Mouse (Mus musculus) heart, postnatal 0 days (tissue): Measurements from ENCODE around the gene Akr1c21.

Source experiments
- CTCF ChIP-seq: IDR thresholded peaks from 2 replicates; pipeline ENCODE4 v1.5.1; 2016; ENCODE audit warnings: antibody characterized with exemption, control low read depth, low read depth
- EP300 ChIP-seq: IDR thresholded peaks from 2 replicates; pipeline ENCODE4 v1.6.1; 2016; ENCODE audit warnings: antibody characterized with exemption, low read depth

GRCm38 (mm10) chr13:4576921-4577320, 3.0 kb downstream of the Akr1c21 start:
- no peak for TF ChIP-seq CTCF
- TF ChIP-seq EP300 = no peak
